Mouse (Mus musculus) erythroblast, embryonic 14.5 days (primary cell): ENCODE results near the gene Tnp1. TPM values are rescaled to one million over a fixed set of nuclear protein-coding genes. Genes with fewer than 3 reads are reported as not detected.
A peak's percentile ranks its signal among the peaks of the same experiment; 100 is the strongest.

ENCODE experiments used
- H3K27me3 ChIP-seq: 2 replicates; pipeline ENCODE4 v1.6.1; 2012; ENCODE audit warnings: inconsistent platforms; ENCODE audit not compliant: control insufficient read depth
- H3K36me3 ChIP-seq: 2 replicates; pipeline ENCODE4 v1.6.1; 2012; ENCODE audit warnings: mild to moderate bottlenecking, inconsistent platforms; ENCODE audit not compliant: control insufficient read depth
- H3K4me1 ChIP-seq: 2 replicates; pipeline ENCODE4 v1.6.1; 2012; ENCODE audit warnings: inconsistent platforms; ENCODE audit not compliant: control insufficient read depth
- H3K4me3 ChIP-seq: replicated peaks from 2 replicates; pipeline ENCODE3; 2012; ENCODE audit warnings: moderate library complexity, mild to moderate bottlenecking, inconsistent platforms
- H3K9me3 ChIP-seq: 2 replicates; pipeline ENCODE4 v1.6.1; 2012; ENCODE audit warnings: low read length, inconsistent platforms, mixed read lengths; ENCODE audit not compliant: control insufficient read depth
- GATA1 ChIP-seq: IDR thresholded peaks from 2 replicates; pipeline ENCODE4 v1.6.1; 2012; ENCODE audit warnings: low read length, inconsistent platforms, mixed read lengths
- TAL1 ChIP-seq: IDR thresholded peaks from 3 replicates; pipeline ENCODE4 v1.6.1; 2012; ENCODE audit warnings: low read length, inconsistent platforms, mixed read lengths
- polyA plus RNA-seq: library from polyadenylated mRNA; stranded (reverse); fragments of >175 nt; gene quantifications from 2 replicates; pipeline ENCODE4 v1.2.3, GENCODE M21; 2012

Tnp1 gene
- polyA plus RNA-seq, 1 experiment = not detected

- peaks cover 55% of the 10 kb centered on the region for H3K4me1 ChIP-seq
- no peaks in the 10 kb centered on the region for H3K9me3 ChIP-seq
- H3K4me3 ChIP-seq = no peak overlapping the region
- TF ChIP-seq GATA1 = no peak
- no peak for TF ChIP-seq TAL1
- no peaks in the 10 kb centered on the region for H3K27me3 ChIP-seq
- H3K36me3 ChIP-seq = no peaks in the 10 kb centered on the region
These were observed 31.4 kb upstream of the Tnp1 start for GRCm38 (mm10) chr1:73046896-73047672.

- Histone ChIP-seq H3K9me3 (no peaks in the 10 kb centered on the region), H3K36me3 (peaks cover under 1% of the 10 kb centered on the region; the same call in 1 of the 2 replicates), H3K4me1 (peaks cover 59% of the 10 kb centered on the region), H3K27me3 (no peaks in the 10 kb centered on the region), H3K4me3 (no peak overlapping the region)
- no peak for TF ChIP-seq GATA1
- TF ChIP-seq TAL1 = no peak
These were observed 30.4 kb upstream of the Tnp1 start for GRCm38 (mm10) chr1:73045948-73046685.

- TF ChIP-seq GATA1 = no peak
- TF ChIP-seq TAL1 = no peak
- Histone ChIP-seq H3K27me3 (no peaks in the 10 kb centered on the region), H3K4me3 (no peak overlapping the region), H3K9me3 (no peaks in the 10 kb centered on the region), H3K4me1 (peaks cover 83% of the 10 kb centered on the region), H3K36me3 (peaks cover 3% of the 10 kb centered on the region; the same call in 1 of the 2 replicates)
These were observed 28.0 kb upstream of the Tnp1 start for GRCm38 (mm10) chr1:73043671-73044070.

GRCm38 (mm10) chr1:73040691-73041425, 25.1 kb upstream of the Tnp1 start:
- H3K27me3 ChIP-seq = no peaks in the 10 kb centered on the region
- H3K36me3 ChIP-seq = peaks cover 6% of the 10 kb centered on the region
- H3K9me3 ChIP-seq = no peaks in the 10 kb centered on the region
- peaks cover 85% of the 10 kb centered on the region for H3K4me1 ChIP-seq
- no peak overlapping the region for H3K4me3 ChIP-seq
- no peak for TF ChIP-seq GATA1
- TF ChIP-seq TAL1 = no peak

- Histone ChIP-seq H3K9me3 (no peaks in the 10 kb centered on the region), H3K4me1 (peaks cover 90% of the 10 kb centered on the region), H3K4me3 (peak overlapping the region; percentile 15), H3K27me3 (no peaks in the 10 kb centered on the region), H3K36me3 (peaks cover 6% of the 10 kb centered on the region)
- TF ChIP-seq GATA1 (peak; percentile 80), TAL1 (peak; percentile 75)
These were observed 22.8 kb upstream of the Tnp1 start for GRCm38 (mm10) chr1:73038532-73038931.

- no peaks in the 10 kb centered on the region for H3K9me3 ChIP-seq
- peak overlapping the region; percentile 22 for H3K4me3 ChIP-seq
- peaks cover 6% of the 10 kb centered on the region for H3K36me3 ChIP-seq
- H3K27me3 ChIP-seq = no peaks in the 10 kb centered on the region
- TF ChIP-seq TAL1 (no peak), GATA1 (no peak)
- peaks cover 76% of the 10 kb centered on the region for H3K4me1 ChIP-seq
These were observed 20.8 kb upstream of the Tnp1 start for GRCm38 (mm10) chr1:73036536-73036935.

- TF ChIP-seq GATA1 (no peak), TAL1 (no peak)
- H3K4me1 ChIP-seq = peaks cover 68% of the 10 kb centered on the region
- no peaks in the 10 kb centered on the region for H3K9me3 ChIP-seq
- no peak overlapping the region for H3K4me3 ChIP-seq
- peaks cover 2% of the 10 kb centered on the region for H3K36me3 ChIP-seq
- no peaks in the 10 kb centered on the region; the same call in 1 of the 2 replicates for H3K27me3 ChIP-seq
These were observed 20.0 kb upstream of the Tnp1 start for GRCm38 (mm10) chr1:73035726-73036125.

GRCm38 (mm10) chr1:73032491-73032890, 16.8 kb upstream of the Tnp1 start:
- Histone ChIP-seq H3K9me3 (no peaks in the 10 kb centered on the region), H3K4me3 (no peak overlapping the region), H3K36me3 (peaks cover 1% of the 10 kb centered on the region), H3K27me3 (peaks cover 5% of the 10 kb centered on the region), H3K4me1 (peaks cover 42% of the 10 kb centered on the region)
- no peak for TF ChIP-seq TAL1
- no peak for TF ChIP-seq GATA1

GRCm38 (mm10) chr1:73028741-73029140, 13.0 kb upstream of the Tnp1 start:
- no peak for TF ChIP-seq TAL1
- TF ChIP-seq GATA1 = no peak

More at GRCm38 (mm10) chr1:73028741-73029140, 13.0 kb upstream of the Tnp1 start:
- peaks cover 39% of the 10 kb centered on the region for H3K4me1 ChIP-seq
- H3K36me3 ChIP-seq = no peaks in the 10 kb centered on the region
- H3K27me3 ChIP-seq = peaks cover 5% of the 10 kb centered on the region
- H3K4me3 ChIP-seq = no peak overlapping the region
- no peaks in the 10 kb centered on the region for H3K9me3 ChIP-seq
